Mouse (Mus musculus) bone marrow macrophage, adult 2 months (primary cell): ENCODE measurements around the gene Alpl.

Experiments used
- CTCF ChIP-seq: IDR thresholded peaks from 2 replicates; pipeline ENCODE4 v1.5.1; 2012; ENCODE audit warnings: low read depth, mild to moderate bottlenecking, low read length, moderate library complexity
- POLR2A ChIP-seq: IDR thresholded peaks from 2 replicates; pipeline ENCODE4 v1.6.1; 2012; ENCODE audit warnings: mild to moderate bottlenecking, low read depth, low read length, borderline replicate concordance

DNA sequence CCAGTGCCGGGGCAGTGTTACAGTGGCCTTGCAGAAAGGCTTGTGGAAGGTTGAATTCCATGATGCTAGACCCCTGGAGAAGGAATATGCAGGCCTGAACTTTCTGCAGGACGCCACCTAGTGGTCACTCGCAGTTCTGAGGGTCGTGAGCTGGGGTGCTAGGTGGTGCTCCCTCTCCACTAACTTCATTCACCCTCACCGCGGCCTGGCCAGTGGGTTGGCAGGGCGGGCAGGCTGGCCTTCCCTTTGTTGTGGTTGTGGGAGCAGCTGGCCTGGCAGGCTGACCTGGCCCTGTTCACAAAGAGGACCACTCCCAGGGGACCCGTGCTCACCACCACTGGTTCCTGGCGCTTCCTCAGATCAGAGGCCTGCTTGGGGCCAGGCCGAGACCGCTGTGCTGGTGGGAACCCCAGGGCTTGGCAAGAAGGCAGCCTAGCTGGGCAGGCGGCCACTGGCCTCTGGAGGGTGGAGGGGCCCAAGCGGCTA, 51.7 kb downstream of the Alpl start:
- peak; percentile 71 for TF ChIP-seq CTCF
- TF ChIP-seq POLR2A, result no peak
